Mouse (Mus musculus): ENCODE measurements around the gene Tmem9b.

Tmem9b gene

DNA sequence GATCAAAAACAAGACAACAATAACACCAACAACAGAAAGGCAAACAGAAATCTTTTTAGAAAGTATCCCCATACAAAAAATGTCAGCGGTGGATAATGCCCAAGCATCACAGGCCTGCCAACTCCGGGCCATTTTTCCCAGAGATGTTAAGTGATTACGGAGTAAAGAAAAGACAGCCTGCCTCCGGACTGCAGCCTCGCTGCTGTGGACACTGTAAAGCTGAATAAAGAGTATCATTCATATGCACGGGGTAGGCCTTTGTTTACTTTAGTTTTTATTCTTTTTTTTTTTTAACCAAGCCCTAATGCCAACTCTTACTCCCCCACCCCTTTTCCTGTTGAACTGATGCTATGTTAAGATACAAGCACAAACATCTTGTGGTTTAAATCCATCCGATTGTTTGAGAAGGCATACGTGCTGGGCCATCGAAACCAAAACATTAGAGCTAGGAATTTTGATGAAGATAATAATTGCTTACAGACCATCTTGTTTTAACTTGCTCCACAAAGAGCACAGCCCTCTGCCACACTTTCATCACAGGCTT is 66.0 kb downstream of the Tmem9b start:
- no peak for DNase-seq (ENCODE audit: low read depth, low spot score)

Data from c-Kit-negative CD71-positive TER-119-positive erythroid progenitor cells, embryonic 14.5 days (primary cell).